Mouse (Mus musculus): ENCODE measurements at regions not wholly inside any gene's neighbourhood (a gene's known extent, or its start where the extent isn't known, plus 50 kb on each side); places are given as distances from the start of the nearest gene placed in this dataset.

DNA sequence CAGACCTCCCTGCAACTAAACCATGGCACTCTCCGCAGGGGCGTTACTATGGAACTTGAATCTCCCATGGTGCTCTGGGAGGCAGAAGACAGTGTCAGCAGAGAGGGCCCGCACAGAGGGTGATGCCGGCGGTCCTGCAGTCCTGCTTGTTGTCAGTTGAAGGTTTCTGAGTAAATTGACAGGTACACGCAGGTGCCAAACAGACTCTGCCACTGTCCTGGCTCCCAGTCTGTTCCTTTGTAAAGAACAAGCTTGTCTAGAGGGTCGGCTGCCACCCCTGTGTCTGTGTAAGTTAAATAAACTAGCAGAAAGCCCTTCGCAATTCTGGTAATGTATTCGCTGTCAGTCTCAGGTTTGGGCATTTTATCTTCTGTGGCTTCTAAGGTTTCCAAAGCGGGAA, 521.6 kb downstream of the Dok5 start:
- no peaks in the 10 kb centered on the region for H3K27me3 ChIP-seq (ENCODE audit: control insufficient read depth, insufficient read depth, low read depth, low read length)
- no peak overlapping the region for H3K9ac ChIP-seq (ENCODE audit: low read depth, low read length)
- H3K4me2 ChIP-seq (ENCODE audit: low read depth, low read length) = no peak overlapping the region
- H3K4me3 ChIP-seq (ENCODE audit: low read depth, low read length) = no peak overlapping the region
- H3K27ac ChIP-seq (ENCODE audit: low read length) = no peak overlapping the region
- no peaks in the 10 kb centered on the region for H3K9me3 ChIP-seq (replicated peaks; ENCODE audit: control insufficient read depth, low read length)
- H3K4me1 ChIP-seq (ENCODE audit: control insufficient read depth, low read depth, low read length) = no peaks in the 10 kb centered on the region
- no peak for ATAC-seq (ENCODE audit: low read depth)
- 52% methylated on average over 10 of the region's 10 CpGs for WGBS (ENCODE audit: insufficient replicate concordance)
- H3K36me3 ChIP-seq (ENCODE audit: control insufficient read depth, insufficient read depth) = no peaks in the 10 kb centered on the region

DNA sequence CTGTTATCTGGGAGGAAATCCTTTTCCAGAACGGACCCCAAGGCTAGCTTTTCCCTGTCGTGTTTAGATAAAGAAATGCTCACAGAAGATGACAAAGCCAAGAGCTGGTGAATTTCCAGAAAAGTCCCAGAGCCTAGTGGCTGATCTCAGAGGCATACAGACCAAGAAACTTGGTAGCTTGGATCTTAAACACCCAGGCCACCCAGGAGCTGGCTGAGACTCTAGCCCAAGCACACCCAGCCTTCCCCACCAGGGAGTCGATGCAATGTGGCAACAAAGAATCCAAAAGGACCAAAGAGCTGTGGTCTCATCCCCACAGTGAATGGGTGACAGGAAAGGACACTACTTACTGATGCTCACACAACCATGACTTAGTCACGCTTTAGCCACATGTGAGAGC, 513.8 kb downstream of the Dok5 start:
- ATAC-seq (ENCODE audit: low read depth) = no peak
- WGBS (ENCODE audit: insufficient replicate concordance) = 34% methylated on average over 4 of the region's 4 CpGs
- H3K36me3 ChIP-seq (ENCODE audit: control insufficient read depth, insufficient read depth) = no peaks in the 10 kb centered on the region

GRCm38 (mm10) chr2:171242356-171242755, 510.7 kb downstream of the Dok5 start:
- H3K27ac ChIP-seq (ENCODE audit: low read length) = no peak overlapping the region
- H3K36me3 ChIP-seq (ENCODE audit: control insufficient read depth, insufficient read depth) = no peaks in the 10 kb centered on the region
- H3K9ac ChIP-seq (ENCODE audit: low read depth, low read length) = no peak overlapping the region
- 62% methylated on average over 5 of the region's 5 CpGs for WGBS (ENCODE audit: insufficient replicate concordance)
- H3K4me3 ChIP-seq (ENCODE audit: low read depth, low read length) = no peak overlapping the region
- H3K9me3 ChIP-seq (replicated peaks; ENCODE audit: control insufficient read depth, low read length) = no peaks in the 10 kb centered on the region
- H3K4me1 ChIP-seq (ENCODE audit: control insufficient read depth, low read depth, low read length) = no peaks in the 10 kb centered on the region
- H3K4me2 ChIP-seq (ENCODE audit: low read depth, low read length) = no peak overlapping the region
- H3K27me3 ChIP-seq (ENCODE audit: control insufficient read depth, insufficient read depth, low read depth, low read length) = no peaks in the 10 kb centered on the region
- no peak for ATAC-seq (ENCODE audit: low read depth)

More for the DNA sequence above, 513.8 kb downstream of the Dok5 start:
- H3K9me3 ChIP-seq (replicated peaks; ENCODE audit: control insufficient read depth, low read length) = no peaks in the 10 kb centered on the region
- no peaks in the 10 kb centered on the region for H3K4me1 ChIP-seq (ENCODE audit: control insufficient read depth, low read depth, low read length)
- no peak overlapping the region for H3K4me3 ChIP-seq (ENCODE audit: low read depth, low read length)
- no peak overlapping the region for H3K27ac ChIP-seq (ENCODE audit: low read length)
- no peaks in the 10 kb centered on the region for H3K27me3 ChIP-seq (ENCODE audit: control insufficient read depth, insufficient read depth, low read depth, low read length)
- no peak overlapping the region for H3K4me2 ChIP-seq (ENCODE audit: low read depth, low read length)
- no peak overlapping the region for H3K9ac ChIP-seq (ENCODE audit: low read depth, low read length)

- Histone ChIP-seq H3K4me2 (ENCODE audit: low read depth, low read length) (no peak overlapping the region), H3K27ac (ENCODE audit: low read length) (no peak overlapping the region), H3K4me3 (ENCODE audit: low read depth, low read length) (no peak overlapping the region), H3K4me1 (ENCODE audit: control insufficient read depth, low read depth, low read length) (no peaks in the 10 kb centered on the region), H3K9ac (ENCODE audit: low read depth, low read length) (no peak overlapping the region), H3K9me3 (replicated peaks; ENCODE audit: control insufficient read depth, low read length) (no peaks in the 10 kb centered on the region), H3K27me3 (ENCODE audit: control insufficient read depth, insufficient read depth, low read depth, low read length) (no peaks in the 10 kb centered on the region), H3K36me3 (ENCODE audit: control insufficient read depth, insufficient read depth) (no peaks in the 10 kb centered on the region)
- ATAC-seq (ENCODE audit: low read depth) = no peak
- WGBS (ENCODE audit: insufficient replicate concordance) = 55% methylated on average over 8 of the region's 8 CpGs
Observed at GRCm38 (mm10) chr2:171237276-171237960, 505.8 kb downstream of the Dok5 start.

DNA sequence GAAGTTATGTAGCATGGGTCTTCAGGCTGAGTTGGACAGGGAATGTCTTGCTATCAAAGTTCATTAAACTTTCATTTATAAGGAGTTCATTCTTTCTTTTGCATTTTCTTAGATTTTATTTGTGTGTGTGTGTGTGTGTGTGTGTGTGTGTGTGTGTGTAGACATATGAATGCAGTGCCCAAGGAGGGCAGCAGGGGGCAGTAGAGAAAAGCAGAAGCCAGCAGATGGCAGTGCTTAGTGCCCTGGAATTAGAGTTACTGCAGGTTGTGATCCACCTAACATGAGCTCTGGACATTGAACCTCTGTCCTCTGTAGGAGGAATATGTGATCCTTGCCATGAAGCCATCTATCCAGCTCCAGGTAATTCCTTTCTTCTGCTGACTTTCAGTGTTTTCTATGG, 501.2 kb downstream of the Dok5 start:
- Histone ChIP-seq H3K27ac (ENCODE audit: low read length) (no peak overlapping the region), H3K9me3 (replicated peaks; ENCODE audit: control insufficient read depth, low read length) (no peaks in the 10 kb centered on the region), H3K27me3 (ENCODE audit: control insufficient read depth, insufficient read depth, low read depth, low read length) (no peaks in the 10 kb centered on the region), H3K4me2 (ENCODE audit: low read depth, low read length) (no peak overlapping the region), H3K36me3 (ENCODE audit: control insufficient read depth, insufficient read depth) (no peaks in the 10 kb centered on the region), H3K4me3 (ENCODE audit: low read depth, low read length) (no peak overlapping the region), H3K4me1 (ENCODE audit: control insufficient read depth, low read depth, low read length) (no peaks in the 10 kb centered on the region), H3K9ac (ENCODE audit: low read depth, low read length) (no peak overlapping the region)
- no peak for ATAC-seq (ENCODE audit: low read depth)

DNA sequence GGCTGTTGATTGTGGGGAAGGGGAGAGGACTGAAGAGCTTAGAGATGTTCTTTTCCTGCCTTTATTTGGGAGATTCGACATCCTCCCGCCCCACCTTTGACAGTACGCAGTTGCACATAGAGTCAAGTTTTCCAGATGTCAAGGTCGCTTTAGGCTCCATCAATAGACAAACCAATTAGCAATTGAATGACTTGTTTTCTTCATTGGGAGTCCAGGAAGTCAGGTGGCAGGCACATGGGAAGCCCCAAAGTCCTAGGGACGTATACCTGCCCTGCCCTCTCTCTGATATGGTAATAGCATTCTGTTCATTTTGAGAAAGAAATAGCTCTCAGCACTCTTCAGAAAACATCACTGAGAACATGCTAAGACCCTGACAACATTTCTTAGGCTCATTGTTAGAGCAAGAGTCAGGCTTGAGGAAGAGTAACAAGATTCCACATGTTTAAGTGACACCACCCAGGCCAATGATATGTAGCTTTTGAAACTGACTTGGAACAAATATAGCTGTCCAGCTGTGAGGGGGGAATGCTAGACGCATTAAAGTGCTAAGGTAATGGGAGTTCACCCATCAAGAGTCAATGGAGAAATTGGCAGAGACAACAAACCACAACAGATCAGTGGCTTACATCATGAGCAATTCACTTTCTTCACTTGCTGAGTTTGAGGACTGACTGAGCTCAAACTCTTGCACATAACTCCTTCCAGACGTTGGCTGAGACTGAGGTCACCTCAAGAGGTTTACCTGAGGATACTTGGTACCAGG, 499.9 kb downstream of the Dok5 start:
- H3K36me3 ChIP-seq (ENCODE audit: control insufficient read depth, insufficient read depth) = no peaks in the 10 kb centered on the region
- ATAC-seq (ENCODE audit: low read depth) = no peak
- WGBS (ENCODE audit: insufficient replicate concordance) = 63% methylated on average over 7 of the region's 7 CpGs
- no peak overlapping the region for H3K9ac ChIP-seq (ENCODE audit: low read depth, low read length)
- no peak overlapping the region for H3K4me3 ChIP-seq (ENCODE audit: low read depth, low read length)
- H3K4me1 ChIP-seq (ENCODE audit: control insufficient read depth, low read depth, low read length) = no peaks in the 10 kb centered on the region
- no peaks in the 10 kb centered on the region for H3K9me3 ChIP-seq (replicated peaks; ENCODE audit: control insufficient read depth, low read length)
- H3K27ac ChIP-seq (ENCODE audit: low read length) = no peak overlapping the region
- H3K4me2 ChIP-seq (ENCODE audit: low read depth, low read length) = no peak overlapping the region
- no peaks in the 10 kb centered on the region for H3K27me3 ChIP-seq (ENCODE audit: control insufficient read depth, insufficient read depth, low read depth, low read length)

- Histone ChIP-seq H3K4me3 (ENCODE audit: low read depth, low read length) (no peak overlapping the region), H3K9ac (ENCODE audit: low read depth, low read length) (no peak overlapping the region), H3K4me2 (ENCODE audit: low read depth, low read length) (no peak overlapping the region), H3K27ac (ENCODE audit: low read length) (no peak overlapping the region), H3K36me3 (ENCODE audit: control insufficient read depth, insufficient read depth) (no peaks in the 10 kb centered on the region), H3K4me1 (ENCODE audit: control insufficient read depth, low read depth, low read length) (no peaks in the 10 kb centered on the region), H3K9me3 (replicated peaks; ENCODE audit: control insufficient read depth, low read length) (no peaks in the 10 kb centered on the region), H3K27me3 (ENCODE audit: control insufficient read depth, insufficient read depth, low read depth, low read length) (no peaks in the 10 kb centered on the region)
- 72% methylated on average over 12 of the region's 12 CpGs for WGBS (ENCODE audit: insufficient replicate concordance)
- ATAC-seq (ENCODE audit: low read depth) = no peak
Observed at GRCm38 (mm10) chr2:171230536-171230935, 498.9 kb downstream of the Dok5 start.

DNA sequence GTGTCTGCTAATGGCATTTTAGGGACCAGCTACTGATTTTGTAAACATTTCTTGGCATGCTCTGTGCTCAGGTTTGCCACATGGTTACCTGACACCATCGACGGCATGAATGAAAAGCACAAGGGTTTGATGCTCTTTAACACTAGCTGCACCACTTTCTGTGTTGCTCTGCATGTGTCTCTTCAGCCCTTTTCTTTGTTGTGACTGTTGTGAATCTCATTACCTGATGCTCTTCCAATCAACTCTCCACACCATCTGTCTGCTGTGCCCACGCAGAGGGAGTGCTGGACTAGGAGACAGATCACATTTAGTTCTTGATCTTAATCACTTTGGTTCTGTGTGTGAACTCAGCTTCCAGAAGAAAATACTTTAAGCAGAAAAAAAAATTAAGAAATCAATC, 496.6 kb downstream of the Dok5 start:
- Histone ChIP-seq H3K27ac (ENCODE audit: low read length) (no peak overlapping the region), H3K9me3 (replicated peaks; ENCODE audit: control insufficient read depth, low read length) (no peaks in the 10 kb centered on the region), H3K4me3 (ENCODE audit: low read depth, low read length) (no peak overlapping the region), H3K4me1 (ENCODE audit: control insufficient read depth, low read depth, low read length) (no peaks in the 10 kb centered on the region), H3K36me3 (ENCODE audit: control insufficient read depth, insufficient read depth) (no peaks in the 10 kb centered on the region), H3K4me2 (ENCODE audit: low read depth, low read length) (no peak overlapping the region), H3K27me3 (ENCODE audit: control insufficient read depth, insufficient read depth, low read depth, low read length) (no peaks in the 10 kb centered on the region), H3K9ac (ENCODE audit: low read depth, low read length) (no peak overlapping the region)
- 56% methylated on average over 3 of the region's 3 CpGs for WGBS (ENCODE audit: insufficient replicate concordance)
- ATAC-seq (ENCODE audit: low read depth) = no peak

GRCm38 (mm10) chr2:171213792-171214191, 482.2 kb downstream of the Dok5 start:
- 71% methylated on average over 6 of the region's 6 CpGs for WGBS (ENCODE audit: insufficient replicate concordance)
- no peaks in the 10 kb centered on the region for H3K9me3 ChIP-seq (replicated peaks; ENCODE audit: control insufficient read depth, low read length)
- no peaks in the 10 kb centered on the region for H3K27me3 ChIP-seq (ENCODE audit: control insufficient read depth, insufficient read depth, low read depth, low read length)
- no peak overlapping the region for H3K4me2 ChIP-seq (ENCODE audit: low read depth, low read length)
- H3K9ac ChIP-seq (ENCODE audit: low read depth, low read length) = no peak overlapping the region
- H3K4me3 ChIP-seq (ENCODE audit: low read depth, low read length) = no peak overlapping the region
- H3K27ac ChIP-seq (ENCODE audit: low read length) = no peak overlapping the region
- H3K36me3 ChIP-seq (ENCODE audit: control insufficient read depth, insufficient read depth) = no peaks in the 10 kb centered on the region
- no peak for ATAC-seq (ENCODE audit: low read depth)
- H3K4me1 ChIP-seq (ENCODE audit: control insufficient read depth, low read depth, low read length) = no peaks in the 10 kb centered on the region
